Mouse (Mus musculus): ENCODE results near the gene Pgam1.
A peak's percentile ranks its signal among the peaks of the same experiment; 100 is the strongest.

DNA sequence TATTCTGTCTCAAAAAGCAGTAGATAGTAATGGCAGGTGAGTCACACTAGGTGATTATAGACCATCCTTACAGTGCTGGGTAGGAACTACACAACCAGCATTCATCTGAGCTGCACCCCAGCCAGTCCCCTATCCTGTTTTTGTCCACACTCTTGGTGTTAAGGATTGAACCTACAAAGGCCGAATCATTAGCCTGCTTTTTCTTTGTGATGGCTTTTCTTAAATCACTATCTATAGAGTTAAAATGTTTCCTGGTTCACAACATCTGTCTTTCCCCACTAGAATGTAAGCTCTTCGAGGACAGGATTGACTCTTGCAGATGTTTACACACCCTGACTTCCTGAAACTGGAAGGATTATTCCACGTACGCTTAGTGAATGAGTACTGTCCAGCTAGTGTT is 7.7 kb downstream of the Pgam1 start:
- TF ChIP-seq MYOD1 (IDR thresholded peaks at IDR 0.05; ENCODE audit: control insufficient read depth in 1 of 3, insufficient read length in 2 of 3, low read depth in 2 of 3): no peak
- TF ChIP-seq POLR2A (IDR thresholded peaks at IDR 0.05; ENCODE audit: insufficient read length, low read depth): no peak
- TF ChIP-seq USF1 (IDR thresholded peaks at IDR 0.05; ENCODE audit: low read depth): no peak
- no peak for TF ChIP-seq REST (IDR thresholded peaks at IDR 0.05; ENCODE audit: insufficient read depth, insufficient read length)
- TF ChIP-seq POLR2AphosphoS2 (IDR thresholded peaks at IDR 0.05; ENCODE audit: insufficient read length, low read depth): peak; percentile 9
- no peak for TF ChIP-seq TCF12 (IDR thresholded peaks at IDR 0.05; ENCODE audit: insufficient read depth, poor library complexity, severe bottlenecking)
- no peak for TF ChIP-seq CEBPB (IDR thresholded peaks at IDR 0.05; ENCODE audit: insufficient read depth, poor library complexity, severe bottlenecking)
